Mouse (Mus musculus): ENCODE data around the gene Ralgapa2. TPM values are rescaled to one million over a fixed set of nuclear protein-coding genes. Genes with fewer than 3 reads are reported as not detected.

The Ralgapa2 gene
- polyA plus RNA-seq, 1 experiment from 2014 or later = 14.2 TPM

DNA sequence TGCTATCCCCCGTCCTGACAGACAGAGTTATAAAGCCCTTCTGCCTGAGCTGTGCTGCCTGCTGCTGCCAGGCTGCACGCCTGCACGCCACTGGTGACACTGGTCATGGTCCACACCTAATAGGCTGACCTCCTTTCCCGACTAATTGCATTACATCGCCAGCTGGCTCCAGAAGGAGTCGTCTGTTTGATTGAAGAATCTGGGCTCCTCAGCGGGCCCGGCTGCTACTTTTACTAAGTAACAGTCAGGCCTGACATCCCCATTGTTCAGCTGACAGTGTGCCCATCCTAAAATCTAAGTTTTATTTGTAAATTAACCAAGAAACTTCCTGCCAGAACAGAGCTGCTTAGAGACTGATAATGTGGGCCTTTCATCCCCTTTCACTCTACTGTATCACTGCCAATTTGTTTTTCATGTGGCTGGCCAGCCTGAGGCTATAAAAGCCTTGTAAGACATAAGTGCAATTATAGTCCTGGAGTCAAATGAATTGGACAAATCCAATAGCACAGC lies 181.3 kb downstream of the Ralgapa2 start:
- ATAC-seq (ENCODE audit: low FRiP score) = peak; percentile 93
- 10% methylated on average over 8 of the region's 8 CpGs for WGBS
- H3K9ac ChIP-seq = no peak overlapping the region
- H3K4me3 ChIP-seq (replicated peaks; ENCODE audit: low read length) = no peak overlapping the region
- peak overlapping the region; percentile 50 for H3K27ac ChIP-seq
- no peak overlapping the region for H3K4me2 ChIP-seq (replicated peaks)
- DNase-seq (ENCODE audit: low spot score) = peak; percentile 60
- no peaks in the 10 kb centered on the region for H3K27me3 ChIP-seq (ENCODE audit: control insufficient read depth, insufficient read depth, low read length)
- peaks cover 24% of the 10 kb centered on the region for H3K4me1 ChIP-seq (replicated peaks; ENCODE audit: control insufficient read depth, insufficient read depth, low read length)
- H3K9me3 ChIP-seq (ENCODE audit: control insufficient read depth, low read length) = no peaks in the 10 kb centered on the region
- no peaks in the 10 kb centered on the region for H3K36me3 ChIP-seq (replicated peaks; ENCODE audit: control insufficient read depth, insufficient read depth)

- DNase-seq (ENCODE audit: low spot score) (no peak), ATAC-seq (ENCODE audit: low FRiP score) (no peak)
- Histone ChIP-seq H3K4me1 (replicated peaks; ENCODE audit: control insufficient read depth, insufficient read depth, low read length) (peaks cover 29% of the 10 kb centered on the region), H3K9ac (no peak overlapping the region), H3K4me2 (replicated peaks) (no peak overlapping the region), H3K36me3 (replicated peaks; ENCODE audit: control insufficient read depth, insufficient read depth) (no peaks in the 10 kb centered on the region), H3K9me3 (ENCODE audit: control insufficient read depth, low read length) (no peaks in the 10 kb centered on the region), H3K27ac (0 out of 2 replicates have a peak overlapping the region, but pooled peaks have one; percentile 50), H3K27me3 (ENCODE audit: control insufficient read depth, insufficient read depth, low read length) (no peaks in the 10 kb centered on the region), H3K4me3 (replicated peaks; ENCODE audit: low read length) (no peak overlapping the region)
- 89% methylated on average over 1 of the region's 1 CpGs for WGBS
These were observed 182.0 kb downstream of the Ralgapa2 start for GRCm38 (mm10) chr2:146330101-146330500.

- no peak overlapping the region for H3K9ac ChIP-seq
- H3K27me3 ChIP-seq (ENCODE audit: control insufficient read depth, insufficient read depth, low read length) = no peaks in the 10 kb centered on the region
- H3K27ac ChIP-seq = no peak overlapping the region
- H3K4me1 ChIP-seq (replicated peaks; ENCODE audit: control insufficient read depth, insufficient read depth, low read length) = peaks cover 32% of the 10 kb centered on the region
- H3K4me2 ChIP-seq (replicated peaks) = no peak overlapping the region
- WGBS = 51% methylated on average over 1 of the region's 1 CpGs
- no peaks in the 10 kb centered on the region for H3K9me3 ChIP-seq (ENCODE audit: control insufficient read depth, low read length)
- ATAC-seq (ENCODE audit: low FRiP score) (no peak), DNase-seq (ENCODE audit: low spot score) (no peak)
- H3K4me3 ChIP-seq (replicated peaks; ENCODE audit: low read length) = no peak overlapping the region
- no peaks in the 10 kb centered on the region for H3K36me3 ChIP-seq (replicated peaks; ENCODE audit: control insufficient read depth, insufficient read depth)
These were observed 185.5 kb downstream of the Ralgapa2 start for GRCm38 (mm10) chr2:146326654-146327053.

DNA sequence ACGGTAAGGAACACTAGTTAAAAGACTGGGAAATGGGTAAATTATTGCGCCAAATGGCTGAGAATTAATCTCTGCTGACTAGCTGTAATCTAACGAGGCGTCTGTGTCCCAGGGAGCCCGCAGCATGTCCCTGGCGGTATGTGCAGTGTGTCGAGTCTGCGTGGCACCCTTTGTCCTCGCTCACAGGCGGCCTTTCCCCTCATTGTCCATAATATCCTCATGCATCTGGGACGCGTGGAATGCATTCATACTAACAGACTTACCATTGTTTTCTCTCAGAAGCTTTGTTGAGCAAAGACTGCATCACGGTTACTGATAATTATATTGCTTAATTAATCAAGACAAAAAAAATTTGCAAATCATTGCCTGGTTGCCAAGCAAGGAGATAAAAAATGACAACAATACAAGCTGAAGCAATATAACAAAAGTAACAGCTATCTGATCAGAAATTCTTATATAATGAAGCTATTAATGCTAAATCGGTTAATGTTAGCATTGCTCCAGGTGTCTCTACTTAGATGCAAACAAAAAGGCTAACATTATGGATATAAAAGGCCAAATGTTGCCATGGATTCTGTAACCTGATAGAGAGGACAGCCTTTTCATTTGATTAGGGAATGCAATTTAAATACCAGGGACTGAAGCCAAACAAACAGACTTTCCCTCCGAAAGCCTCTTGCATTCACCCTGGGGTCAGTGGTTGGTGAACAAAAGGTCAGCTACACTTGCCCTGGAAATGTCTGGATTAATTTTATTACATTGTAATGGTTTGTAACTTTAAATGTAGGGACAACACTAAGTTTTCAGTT lies 187.0 kb downstream of the Ralgapa2 start:
- no peak overlapping the region for H3K4me3 ChIP-seq (replicated peaks; ENCODE audit: low read length)
- ATAC-seq (ENCODE audit: low FRiP score) (peak; percentile 87; the same call in 1 of the 2 replicates), DNase-seq (ENCODE audit: low spot score) (peak; percentile 53)
- H3K9me3 ChIP-seq (ENCODE audit: control insufficient read depth, low read length) = no peaks in the 10 kb centered on the region
- WGBS = 6% methylated on average over 15 of the region's 15 CpGs
- peak overlapping the region; percentile 34 for H3K4me2 ChIP-seq (replicated peaks)
- peak overlapping the region; percentile 41 for H3K9ac ChIP-seq
- no peaks in the 10 kb centered on the region for H3K27me3 ChIP-seq (ENCODE audit: control insufficient read depth, insufficient read depth, low read length)
- H3K4me1 ChIP-seq (replicated peaks; ENCODE audit: control insufficient read depth, insufficient read depth, low read length) = peaks cover 19% of the 10 kb centered on the region
- no peaks in the 10 kb centered on the region for H3K36me3 ChIP-seq (replicated peaks; ENCODE audit: control insufficient read depth, insufficient read depth)
- peak overlapping the region; percentile 68 for H3K27ac ChIP-seq

DNA sequence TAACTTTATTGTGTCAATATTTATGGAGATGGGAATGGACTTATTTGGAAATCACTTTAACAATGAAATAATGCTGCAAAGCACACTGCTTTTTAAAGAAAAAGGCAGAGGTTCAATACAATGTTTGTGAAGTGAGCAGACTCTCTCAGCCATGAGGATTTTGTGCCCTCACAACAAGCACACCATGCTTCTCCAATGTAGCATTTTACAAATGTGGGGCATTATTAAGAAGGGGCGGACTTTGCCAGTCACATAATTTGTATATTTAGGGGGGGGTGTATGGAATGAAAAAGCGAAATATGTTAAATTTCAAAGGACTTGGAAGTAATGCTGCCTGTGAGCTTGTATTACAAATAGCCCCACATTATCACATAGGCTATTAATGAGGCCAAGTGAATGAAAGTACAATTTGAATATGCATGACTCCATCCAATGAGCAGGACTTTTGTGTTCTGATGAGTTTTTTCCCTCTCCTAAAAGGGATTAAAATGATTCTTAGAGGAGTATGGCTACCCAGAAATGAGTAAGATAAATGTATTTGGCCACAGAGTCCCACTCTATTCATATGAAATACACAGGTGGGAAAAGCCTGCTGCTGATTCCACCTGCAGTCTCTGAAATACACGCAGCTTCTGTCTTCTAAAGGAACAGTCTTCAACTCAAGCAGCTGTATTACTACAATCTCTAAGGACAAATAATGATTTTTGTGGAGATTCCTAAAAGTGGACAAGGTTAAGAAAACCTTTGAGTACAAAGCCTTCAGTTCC lies 187.8 kb downstream of the Ralgapa2 start:
- Histone ChIP-seq H3K27me3 (ENCODE audit: control insufficient read depth, insufficient read depth, low read length) (no peaks in the 10 kb centered on the region), H3K4me2 (replicated peaks) (peak overlapping the region; percentile 34), H3K9ac (peak overlapping the region; percentile 41), H3K36me3 (replicated peaks; ENCODE audit: control insufficient read depth, insufficient read depth) (no peaks in the 10 kb centered on the region), H3K27ac (peak overlapping the region; percentile 68), H3K9me3 (ENCODE audit: control insufficient read depth, low read length) (no peaks in the 10 kb centered on the region), H3K4me1 (replicated peaks; ENCODE audit: control insufficient read depth, insufficient read depth, low read length) (peaks cover 17% of the 10 kb centered on the region), H3K4me3 (replicated peaks; ENCODE audit: low read length) (no peak overlapping the region)
- ATAC-seq (ENCODE audit: low FRiP score) (peak; percentile 27; the same call in 1 of the 2 replicates), DNase-seq (ENCODE audit: low spot score) (no peak)
- whole genome bisulfite sequencing = 46% methylated on average over 3 of the region's 3 CpGs

GRCm38 (mm10) chr2:146323528-146323927 lies 188.6 kb downstream of the Ralgapa2 start:
- Histone ChIP-seq H3K27ac (no peak overlapping the region), H3K27me3 (ENCODE audit: control insufficient read depth, insufficient read depth, low read length) (no peaks in the 10 kb centered on the region), H3K9ac (no peak overlapping the region), H3K9me3 (ENCODE audit: control insufficient read depth, low read length) (no peaks in the 10 kb centered on the region), H3K4me3 (replicated peaks; ENCODE audit: low read length) (no peak overlapping the region), H3K4me1 (replicated peaks; ENCODE audit: control insufficient read depth, insufficient read depth, low read length) (peaks cover 17% of the 10 kb centered on the region), H3K4me2 (replicated peaks) (no peak overlapping the region), H3K36me3 (replicated peaks; ENCODE audit: control insufficient read depth, insufficient read depth) (no peaks in the 10 kb centered on the region)
- WGBS = 81% methylated on average over 4 of the region's 4 CpGs
- no peak for DNase-seq (ENCODE audit: low spot score)
- ATAC-seq (ENCODE audit: low FRiP score) = no peak

DNA sequence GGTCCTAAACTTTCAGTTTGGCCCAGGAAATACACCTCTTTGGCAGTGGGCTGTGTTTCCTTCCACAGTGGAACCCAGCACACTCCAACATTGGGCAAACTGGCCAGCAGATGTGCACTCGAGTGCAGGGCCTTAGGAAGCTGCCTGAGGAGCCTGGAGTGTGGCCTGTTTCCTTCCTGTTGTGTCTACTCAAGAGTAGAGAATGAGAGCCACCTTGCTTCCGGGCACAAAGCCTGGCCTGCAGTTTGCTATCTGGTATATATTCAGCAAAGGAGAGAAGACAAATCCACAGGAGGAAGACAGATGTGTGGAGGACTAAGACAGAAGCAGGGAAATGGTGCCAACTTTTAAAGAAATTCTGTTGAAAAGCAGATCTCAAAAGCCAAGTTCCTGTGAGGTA lies 189.4 kb downstream of the Ralgapa2 start:
- Histone ChIP-seq H3K9ac (no peak overlapping the region), H3K4me2 (replicated peaks) (no peak overlapping the region), H3K4me3 (replicated peaks; ENCODE audit: low read length) (no peak overlapping the region), H3K4me1 (replicated peaks; ENCODE audit: control insufficient read depth, insufficient read depth, low read length) (peaks cover 17% of the 10 kb centered on the region), H3K9me3 (ENCODE audit: control insufficient read depth, low read length) (no peaks in the 10 kb centered on the region), H3K27ac (no peak overlapping the region), H3K27me3 (ENCODE audit: control insufficient read depth, insufficient read depth, low read length) (no peaks in the 10 kb centered on the region), H3K36me3 (replicated peaks; ENCODE audit: control insufficient read depth, insufficient read depth) (no peaks in the 10 kb centered on the region)
- DNase-seq (ENCODE audit: low spot score) (no peak), ATAC-seq (ENCODE audit: low FRiP score) (no peak)
- WGBS = 57% methylated on average over 2 of the region's 2 CpGs

GRCm38 (mm10) chr2:146322019-146322418 lies 190.1 kb downstream of the Ralgapa2 start:
- DNase-seq (ENCODE audit: low spot score) = no peak
- ATAC-seq (ENCODE audit: low FRiP score) = no peak
- H3K27me3 ChIP-seq (ENCODE audit: control insufficient read depth, insufficient read depth, low read length) = no peaks in the 10 kb centered on the region
- H3K4me3 ChIP-seq (replicated peaks; ENCODE audit: low read length) = no peak overlapping the region
- no peak overlapping the region for H3K4me2 ChIP-seq (replicated peaks)
- no peaks in the 10 kb centered on the region for H3K9me3 ChIP-seq (ENCODE audit: control insufficient read depth, low read length)
- H3K9ac ChIP-seq = no peak overlapping the region
- H3K27ac ChIP-seq = no peak overlapping the region
- H3K4me1 ChIP-seq (replicated peaks; ENCODE audit: control insufficient read depth, insufficient read depth, low read length) = peaks cover 17% of the 10 kb centered on the region
- 93% methylated on average over 2 of the region's 2 CpGs for WGBS
- H3K36me3 ChIP-seq (replicated peaks; ENCODE audit: control insufficient read depth, insufficient read depth) = no peaks in the 10 kb centered on the region

DNA sequence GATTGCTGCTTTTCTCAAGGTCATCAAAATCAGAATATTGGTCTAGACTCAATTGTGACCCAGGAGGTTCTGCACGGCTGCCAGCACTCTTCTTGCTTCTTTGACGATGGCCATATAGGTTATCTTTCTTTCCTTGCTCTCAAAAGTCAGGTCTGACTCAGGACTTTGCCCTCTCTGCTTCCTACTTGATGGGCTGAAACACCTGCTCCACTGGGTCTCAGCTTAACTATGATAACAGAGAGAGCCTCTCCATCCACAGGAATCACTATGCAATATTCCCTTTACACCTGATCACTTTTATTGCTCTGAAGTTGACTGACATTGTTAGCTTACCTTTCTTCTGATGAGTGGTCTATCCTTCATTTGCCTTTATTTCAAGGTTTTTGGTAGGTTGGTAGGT lies 191.5 kb downstream of the Ralgapa2 start:
- Histone ChIP-seq H3K4me3 (replicated peaks; ENCODE audit: low read length) (no peak overlapping the region), H3K36me3 (replicated peaks; ENCODE audit: control insufficient read depth, insufficient read depth) (no peaks in the 10 kb centered on the region), H3K4me1 (replicated peaks; ENCODE audit: control insufficient read depth, insufficient read depth, low read length) (peaks cover 17% of the 10 kb centered on the region), H3K9ac (no peak overlapping the region), H3K4me2 (replicated peaks) (no peak overlapping the region), H3K9me3 (ENCODE audit: control insufficient read depth, low read length) (no peaks in the 10 kb centered on the region), H3K27ac (no peak overlapping the region), H3K27me3 (ENCODE audit: control insufficient read depth, insufficient read depth, low read length) (no peaks in the 10 kb centered on the region)
- no peak for ATAC-seq (ENCODE audit: low FRiP score)
- WGBS = 95% methylated on average over 2 of the region's 2 CpGs
- no peak for DNase-seq (ENCODE audit: low spot score)
